Comparison of ENCODE assay signal across 27 mouse cellular contexts in the genomic region with DNA sequence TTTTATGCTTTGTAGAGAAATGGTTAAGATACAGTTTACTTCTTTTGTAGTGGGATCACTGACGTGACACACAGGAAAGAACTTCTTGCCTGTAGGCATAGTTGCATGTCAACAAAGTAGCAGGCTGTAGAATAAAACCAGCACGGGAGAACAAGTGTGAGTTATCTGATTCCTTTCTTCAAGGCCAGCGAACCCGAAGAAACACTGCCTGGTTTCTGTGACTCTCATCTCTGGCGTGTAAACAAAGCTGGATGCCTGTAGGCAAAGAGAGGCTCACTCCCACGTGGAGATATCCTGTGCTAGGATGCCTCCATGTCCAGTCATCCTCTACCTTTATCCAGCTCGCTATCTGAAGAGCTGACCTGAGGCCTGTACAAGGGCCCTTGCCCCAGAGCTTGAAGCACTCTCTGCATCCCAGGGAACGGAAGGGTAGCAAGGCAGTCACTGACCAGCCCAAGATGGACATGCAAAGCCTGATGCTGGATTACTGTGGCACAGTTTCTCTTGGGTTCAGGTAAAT.
A peak's percentile ranks its signal among the peaks of the same experiment; 100 is the strongest.
DNase-seq lines count a peak whose midpoint lies in the region; ATAC-seq and TF ChIP-seq lines count a peak whose summit lies in the region.
"Had no signal": no experiment of that assay in that cellular context is flagged by ENCODE, and none has a peak within 500 bp of the region (broad histone marks: within the 10 kb centered on the region; RNA-seq: fewer than 3 reads in every experiment).

No protein-coding gene starts in this region.

- in situ Hi-C loops in Patski (cut with MboI; ENCODE audit: low pct_unique_long_range_greater_than_20kb) = no loop called here

- H3K27me3 ChIP-seq in kidney, postnatal 0 days (ENCODE audit: insufficient read depth, low read length) = no peaks in the 10 kb centered on the region
- no peaks in the 10 kb centered on the region for H3K27me3 ChIP-seq in Patski
- H3K27me3 ChIP-seq in stomach, postnatal 0 days (ENCODE audit: control insufficient read depth, insufficient read depth, low read length) = no peaks in the 10 kb centered on the region
- H3K27me3 ChIP-seq: heart, embryonic 13.5 days; limb, embryonic 12.5 days; liver, embryonic 15.5 days had no signal

- CTCF ChIA-PET in Patski (lab: Charles Lee) = interaction anchor here (0.8 to 1.7 kb wide), 4 partner anchors 9 to 119 kb away, joined by 3 to 5 read pairs (median 3); no protein-coding TSS in a partner anchor

- H3K9me3 ChIP-seq in kidney, postnatal 0 days (replicated peaks; ENCODE audit: low read length) = no peaks in the 10 kb centered on the region
- no peaks in the 10 kb centered on the region for H3K9me3 ChIP-seq in stomach, postnatal 0 days (ENCODE audit: control insufficient read depth, low read length)
- H3K9me3 ChIP-seq: forebrain, embryonic 10.5 days; liver, embryonic 15.5 days; midbrain, embryonic 12.5 days had no signal

- WGBS in kidney, postnatal 0 days = 41% methylated on average over 8 of the region's 8 CpGs
- 46% methylated on average over 8 of the region's 8 CpGs for WGBS in stomach, postnatal 0 days

- TF ChIP-seq CTCF in kidney, postnatal 0 days (IDR thresholded peaks at IDR 0.05; ENCODE audit: low read depth) = no peak
- TF ChIP-seq CTCF in Patski (IDR thresholded peaks at IDR 0.05) = no peak
- TF ChIP-seq CTCF in stomach, postnatal 0 days (IDR thresholded peaks at IDR 0.05; ENCODE audit: low read depth) = no peak

- no peaks in the 10 kb centered on the region for H3K36me3 ChIP-seq in kidney, postnatal 0 days (ENCODE audit: insufficient read depth, low read length)
- H3K36me3 ChIP-seq in stomach, postnatal 0 days (ENCODE audit: control insufficient read depth, insufficient read depth, low read length) = no peaks in the 10 kb centered on the region
- H3K36me3 ChIP-seq: forebrain, embryonic 10.5 days; G1E; heart, embryonic 13.5 days; limb, embryonic 12.5 days; liver, embryonic 15.5 days; midbrain, embryonic 12.5 days had no signal

- H3K4me3 ChIP-seq in kidney, postnatal 0 days (replicated peaks; ENCODE audit: low read depth, low read length) = no peak overlapping the region
- H3K4me3 ChIP-seq in stomach, postnatal 0 days (ENCODE audit: low read depth, low read length) = no peak overlapping the region
- H3K4me3 ChIP-seq: forebrain, embryonic 10.5 days; heart, adult 2 months; heart, embryonic 13.5 days; layer of hippocampus, adult 2 months; left cerebral cortex, adult 2 months; limb, embryonic 12.5 days; liver, embryonic 15.5 days; midbrain, embryonic 12.5 days had no signal

- peak; percentile 27 for DNase-seq in kidney, postnatal 0 days (ENCODE audit: low spot score)
- no peak for DNase-seq in kidney, postnatal 36 days
- peak; percentile 88 for DNase-seq in Muller cell, postnatal 12 days (ENCODE audit: inconsistent ontology term)
- no peak for DNase-seq in Patski (ENCODE audit: low read depth, low spot score)
- no peak for DNase-seq in stomach, postnatal 0 days (ENCODE audit: low spot score)
- DNase-seq in B cell, adult 2 months = no peak
- DNase-seq: adrenal gland, postnatal 25 days; cerebellum, adult 11-12 months; cerebellum, postnatal 25 days; forebrain, postnatal 0 days; heart, adult 2 months; heart, postnatal 10 days; kidney, adult 9 months; kidney, postnatal 25 days; lung, postnatal 36 days; right cerebral cortex, postnatal 25 days; thymus, postnatal 4 days had no signal

- no peak overlapping the region for H3K4me2 ChIP-seq in kidney, postnatal 0 days (ENCODE audit: low read length)
- no peak overlapping the region for H3K4me2 ChIP-seq in stomach, postnatal 0 days (replicated peaks; ENCODE audit: low read depth)
- H3K4me2 ChIP-seq: heart, embryonic 13.5 days; limb, embryonic 12.5 days; liver, embryonic 15.5 days; lung, embryonic 14.5 days; midbrain, embryonic 12.5 days had no signal

- no peak for TF ChIP-seq EP300 in stomach, postnatal 0 days (optimal IDR thresholded peaks at IDR 0.05)

- no peak overlapping the region; the same call in 1 of the 2 replicates for H3K27ac ChIP-seq in kidney, postnatal 0 days
- peak overlapping the region; percentile 0; the same call in 1 of the 2 replicates for H3K27ac ChIP-seq in stomach, postnatal 0 days (replicated peaks)
- H3K27ac ChIP-seq: forebrain, embryonic 10.5 days; heart, adult 2 months; heart, embryonic 13.5 days; layer of hippocampus, adult 2 months; left cerebral cortex, adult 2 months; limb, embryonic 12.5 days; liver, embryonic 15.5 days; midbrain, embryonic 12.5 days had no signal

- H3K9ac ChIP-seq in kidney, postnatal 0 days (ENCODE audit: low read depth, low read length) = no peak overlapping the region
- H3K9ac ChIP-seq in stomach, postnatal 0 days (ENCODE audit: low read length) = no peak overlapping the region
- H3K9ac ChIP-seq: forebrain, postnatal 0 days; heart, embryonic 13.5 days; limb, embryonic 12.5 days; liver, embryonic 15.5 days; lung, embryonic 14.5 days; midbrain, embryonic 12.5 days had no signal

- POLR2A ChIA-PET in Patski (lab: Charles Lee) = interaction anchor here (0.9 to 3.2 kb wide), 2 partner anchors 9 to 23 kb away, joined by 3 to 10 read pairs; no protein-coding TSS in a partner anchor

- no peak for ATAC-seq in kidney, postnatal 0 days (replicated peaks; ENCODE audit: low FRiP score, low read depth)
- peak; percentile 52 for ATAC-seq in Patski
- no peak for ATAC-seq in stomach, postnatal 0 days (ENCODE audit: low FRiP score, low TSS enrichment)
- ATAC-seq: forebrain, postnatal 0 days; hindbrain, embryonic 16.5 days had no signal

- no peaks in the 10 kb centered on the region for H3K4me1 ChIP-seq in kidney, postnatal 0 days (replicated peaks; ENCODE audit: insufficient read depth, low read length)
- no peaks in the 10 kb centered on the region for H3K4me1 ChIP-seq in stomach, postnatal 0 days (replicated peaks; ENCODE audit: control insufficient read depth, insufficient read depth)

Comparison
In these comparisons a context has a peak if more than half of its experiments do, and no peak if none do; other contexts are left out.
1. DNase-seq: peak in kidney, postnatal 0 days (single experiment) and Muller cell, postnatal 12 days (single experiment); none in kidney, postnatal 36 days (0 of 2), Patski (single experiment), stomach, postnatal 0 days (single experiment) and B cell, adult 2 months (0 of 2).